Mouse (Mus musculus): Measurements from ENCODE around the gene Chn2.
A peak's percentile ranks its signal among the peaks of the same experiment; 100 is the strongest.
"Not testable (repeated sequence)": the region's sequence is repeated elsewhere in the genome, so short reads cannot be mapped to it uniquely, and the experiment has no call there.

Chn2 gene

DNA sequence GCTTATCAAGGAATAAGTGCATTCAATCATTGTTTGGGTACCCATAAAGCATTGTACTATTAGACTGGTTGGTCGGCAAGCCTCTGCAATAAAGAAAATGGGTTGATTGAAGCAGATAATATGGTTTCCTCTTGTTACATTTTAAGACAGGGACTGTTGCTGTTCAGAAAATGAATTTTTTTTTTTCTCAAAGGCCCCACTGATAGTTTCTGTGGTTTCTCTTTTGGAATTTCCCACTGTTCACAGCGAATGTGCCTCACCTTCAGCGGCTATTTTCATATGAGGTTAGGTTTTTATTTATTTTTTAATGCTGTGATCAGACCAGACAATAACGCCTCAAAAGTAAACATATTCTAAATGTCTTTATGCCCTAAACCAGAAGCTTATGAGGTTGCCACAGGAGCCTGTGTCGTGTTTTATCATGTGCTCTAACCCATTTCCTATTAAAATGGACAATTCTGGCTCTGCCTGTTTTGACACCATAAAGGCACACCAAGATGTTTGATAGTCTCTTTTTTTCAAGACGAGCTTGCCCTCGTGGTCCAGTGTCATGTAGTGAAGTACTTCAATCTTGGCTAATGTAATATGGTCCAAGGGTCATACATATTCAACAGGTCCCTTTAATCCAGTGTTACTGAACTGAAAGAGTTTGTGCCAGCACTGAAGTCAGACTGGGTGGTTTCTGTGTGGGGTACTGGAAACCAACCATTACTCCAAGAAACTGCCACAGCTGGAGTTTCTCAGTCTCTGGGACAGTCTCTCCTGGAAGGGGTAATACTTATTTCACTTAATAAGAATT is 112.3 kb downstream of the Chn2 start:
- DNase-seq (ENCODE audit: low read depth, low spot score) = peak; percentile 49

DNA sequence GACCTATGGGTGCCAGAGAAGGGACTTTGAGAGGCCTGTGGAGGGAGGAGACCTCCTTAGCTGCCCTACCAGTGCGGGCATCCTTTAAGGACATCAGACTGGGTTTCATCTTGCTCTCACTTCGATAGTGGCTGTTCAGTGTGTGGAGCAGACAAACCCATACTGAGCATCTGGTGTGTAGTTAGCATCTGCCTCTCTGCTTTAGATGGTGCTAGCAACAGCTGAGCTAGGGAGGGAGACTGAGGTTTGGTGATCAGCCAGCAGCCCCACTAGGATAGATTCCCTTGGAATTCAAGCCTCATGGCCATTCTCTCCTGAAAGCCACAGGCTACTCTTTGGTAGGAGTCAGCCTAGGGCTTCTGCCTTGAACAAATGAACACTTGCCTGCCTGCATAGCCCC is 117.7 kb downstream of the Chn2 start:
- DNase-seq (ENCODE audit: low read depth, low spot score) = no peak

GRCm38 (mm10) chr6:54158317-54158716 is 119.0 kb downstream of the Chn2 start:
- peak; percentile 67 for DNase-seq (ENCODE audit: low read depth, low spot score)

- DNase-seq (ENCODE audit: low read depth, low spot score) = no peak
These were observed 121.3 kb downstream of the Chn2 start for GRCm38 (mm10) chr6:54160677-54161076.

DNA sequence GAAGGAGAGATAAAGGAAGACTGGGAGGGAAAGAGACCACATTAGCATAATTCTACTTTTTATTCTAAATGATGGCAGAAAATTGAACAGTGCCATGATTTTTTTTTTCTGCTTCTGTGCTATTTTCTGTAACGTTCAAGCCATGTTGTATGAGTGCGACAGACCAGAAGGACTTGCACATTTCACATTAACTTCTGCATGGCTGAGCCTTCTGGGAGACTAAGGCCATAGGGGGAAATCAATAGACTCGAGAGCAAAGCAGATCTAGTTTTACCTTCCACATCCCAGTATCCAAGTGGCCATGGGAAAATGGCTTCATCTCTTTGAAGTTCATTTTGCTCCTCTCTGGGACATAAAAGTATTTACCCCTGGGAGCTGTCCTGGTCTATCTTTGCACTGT is 121.9 kb downstream of the Chn2 start:
- DNase-seq (ENCODE audit: low read depth, low spot score) = no peak

DNA sequence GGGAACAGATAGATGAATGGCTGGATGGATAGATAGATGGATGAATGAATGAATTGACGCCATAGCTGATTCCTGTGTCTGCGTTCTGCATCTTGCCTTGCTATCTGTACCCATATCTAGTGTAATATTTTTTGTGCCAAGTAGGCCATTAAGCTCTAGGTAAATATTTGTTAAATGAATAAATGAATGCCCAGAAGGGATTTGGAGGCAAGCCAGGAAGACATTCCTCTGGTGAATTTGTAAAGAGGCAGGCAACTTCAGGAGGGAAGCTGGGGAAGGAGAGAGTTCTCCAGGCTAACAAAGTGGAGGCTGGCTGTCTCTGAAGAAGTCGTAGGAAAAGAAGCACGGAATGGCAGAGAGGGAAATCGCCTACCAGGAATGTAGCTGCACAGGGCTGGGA is 123.0 kb downstream of the Chn2 start:
- DNase-seq (ENCODE audit: low read depth, low spot score) = no peak

DNA sequence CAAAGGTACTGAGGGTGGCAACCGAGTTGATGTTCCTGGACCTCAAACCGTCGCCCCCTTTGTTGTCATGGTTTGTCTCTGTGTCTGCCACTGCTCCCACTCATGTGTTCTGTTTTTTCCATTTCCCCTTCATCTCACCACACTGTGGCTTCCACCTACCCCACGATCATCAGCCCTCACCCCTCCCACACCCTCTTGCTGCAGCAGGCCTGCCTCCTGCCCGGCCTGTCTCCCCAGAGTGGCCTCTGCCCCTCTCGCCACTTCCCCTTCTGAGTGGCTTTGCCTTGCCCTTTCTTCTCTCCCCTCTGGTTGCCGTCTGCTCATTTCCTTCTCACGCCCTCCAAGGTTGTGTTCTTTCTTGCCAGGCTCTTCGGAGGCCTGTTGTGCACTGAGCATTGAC is 123.4 kb downstream of the Chn2 start:
- peak; percentile 76 for DNase-seq (ENCODE audit: low read depth, low spot score)

DNA sequence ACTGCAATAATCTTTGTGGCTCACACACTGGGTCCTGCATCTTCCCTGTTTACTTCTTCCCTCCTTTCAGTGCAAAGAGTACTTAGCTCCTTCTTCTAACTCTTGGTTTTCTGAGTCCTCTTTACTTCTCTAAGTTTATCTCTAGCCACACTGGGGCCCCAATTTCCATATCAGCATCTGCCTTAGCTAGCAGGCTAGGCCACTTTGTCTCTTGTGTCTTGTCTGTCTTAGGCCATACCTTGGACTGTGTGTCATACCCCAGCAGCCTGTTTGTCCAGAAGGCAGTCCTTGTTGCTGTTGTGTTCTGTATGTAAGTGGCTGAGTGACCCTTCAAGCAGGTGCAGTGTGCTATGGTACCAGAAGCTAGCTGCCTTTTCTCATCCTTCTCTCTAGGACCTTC is 124.3 kb downstream of the Chn2 start:
- DNase-seq (ENCODE audit: low read depth, low spot score) = no peak

- peak; percentile 49 for DNase-seq (ENCODE audit: low read depth, low spot score)
These were observed 125.4 kb downstream of the Chn2 start for GRCm38 (mm10) chr6:54164777-54165176.

DNA sequence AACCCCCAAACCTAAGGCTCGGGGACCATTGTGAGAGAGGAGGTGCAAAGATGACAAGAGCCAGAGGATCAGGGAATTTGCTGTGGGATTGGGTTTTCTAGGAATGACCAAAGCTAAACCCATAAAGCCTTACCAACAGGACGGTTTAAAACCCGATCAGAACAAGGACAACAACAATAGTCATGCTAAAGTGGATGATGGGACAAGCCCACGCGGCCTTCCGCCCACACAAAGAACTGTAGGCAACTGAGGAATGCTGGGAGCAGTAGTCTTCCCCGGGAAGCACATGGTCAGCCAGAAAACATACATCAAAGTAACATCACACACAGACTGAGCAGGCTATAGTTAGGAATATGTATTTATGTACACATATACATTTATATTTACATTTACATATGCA is 125.9 kb downstream of the Chn2 start:
- DNase-seq (ENCODE audit: low read depth, low spot score) = no peak

DNA sequence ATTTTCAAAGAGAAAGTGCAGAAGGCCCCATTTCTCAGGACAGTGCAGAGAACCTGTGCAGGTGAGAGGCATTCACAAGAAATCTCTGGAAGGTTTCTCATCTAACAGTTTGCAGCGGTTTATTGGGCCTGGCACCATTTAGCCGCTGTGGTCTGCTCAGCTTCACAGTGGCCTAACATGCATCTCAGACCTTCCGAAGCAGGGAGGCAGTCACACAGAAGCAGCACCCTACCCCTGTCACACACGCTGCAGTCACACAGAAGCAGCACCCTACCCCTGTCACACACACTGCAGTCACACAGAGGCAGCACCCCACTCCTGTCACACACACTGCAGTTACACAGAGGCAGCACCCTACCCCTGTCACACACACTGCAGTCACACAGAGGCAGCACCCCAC is 126.5 kb downstream of the Chn2 start:
- DNase-seq (ENCODE audit: low read depth, low spot score) = no peak

- no peak for DNase-seq (ENCODE audit: low read depth, low spot score)
These were observed 127.7 kb downstream of the Chn2 start for GRCm38 (mm10) chr6:54166991-54167546.

- DNase-seq (ENCODE audit: low read depth, low spot score) = no peak
These were observed 131.0 kb downstream of the Chn2 start for GRCm38 (mm10) chr6:54170286-54170894.

DNA sequence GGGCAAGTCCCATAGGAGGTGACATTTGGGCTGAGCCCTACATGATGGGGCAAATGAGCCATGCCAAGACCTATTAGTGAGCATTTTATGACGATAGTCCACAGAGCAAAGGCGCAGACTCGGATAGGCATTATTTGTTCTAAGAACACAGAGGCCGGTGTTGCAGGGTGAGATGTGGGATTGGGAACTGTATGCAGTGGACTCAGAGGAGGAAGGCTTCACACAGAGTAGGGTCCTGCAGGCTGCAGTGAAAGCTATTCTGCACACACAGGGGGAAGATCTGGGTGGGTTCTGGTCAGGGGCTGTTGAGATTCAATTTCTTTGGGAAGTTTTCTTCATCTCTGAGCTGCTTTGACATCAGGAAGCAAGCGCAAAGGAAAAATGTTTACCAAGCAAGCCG is 132.0 kb downstream of the Chn2 start:
- DNase-seq (ENCODE audit: low read depth, low spot score) = no peak

DNA sequence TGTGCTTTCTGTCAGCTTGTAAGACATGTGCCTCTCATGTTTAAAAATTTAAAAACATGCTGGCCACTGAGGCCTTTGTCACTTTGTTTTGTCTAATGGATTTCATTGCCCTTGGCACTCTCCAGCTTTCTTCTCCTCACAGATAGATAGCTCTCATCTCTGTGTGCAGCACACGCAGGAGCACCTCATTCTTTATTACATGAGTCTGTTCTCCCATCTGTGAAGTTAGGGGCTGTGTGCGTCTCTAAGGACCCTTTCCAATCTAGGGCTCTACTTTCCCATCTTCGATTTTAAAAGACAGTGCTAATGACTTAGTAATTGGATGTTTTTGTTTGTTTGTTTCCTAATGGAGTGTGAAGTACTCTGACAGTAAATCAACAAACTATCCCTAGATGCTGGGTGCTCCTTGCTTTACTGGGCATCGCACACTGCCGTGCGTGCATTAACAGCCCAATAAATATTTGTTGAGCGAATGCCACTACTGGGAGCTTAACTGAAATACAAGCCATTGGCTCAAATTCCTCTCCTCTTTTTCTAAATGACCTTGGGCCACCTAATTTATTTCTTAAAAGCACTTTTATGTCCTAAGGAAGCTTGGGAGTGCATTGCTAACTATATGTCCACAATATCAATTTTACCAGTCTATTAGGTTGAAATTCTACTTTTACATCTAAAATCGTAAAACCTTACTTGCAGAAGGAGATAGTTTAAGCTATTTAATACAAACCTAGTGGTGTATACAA is 136.3 kb downstream of the Chn2 start:
- no peak for DNase-seq (ENCODE audit: low read depth, low spot score)

GRCm38 (mm10) chr6:54177081-54177480 is 137.7 kb downstream of the Chn2 start:
- not testable (repeated sequence) for DNase-seq (ENCODE audit: low read depth, low spot score)

DNA sequence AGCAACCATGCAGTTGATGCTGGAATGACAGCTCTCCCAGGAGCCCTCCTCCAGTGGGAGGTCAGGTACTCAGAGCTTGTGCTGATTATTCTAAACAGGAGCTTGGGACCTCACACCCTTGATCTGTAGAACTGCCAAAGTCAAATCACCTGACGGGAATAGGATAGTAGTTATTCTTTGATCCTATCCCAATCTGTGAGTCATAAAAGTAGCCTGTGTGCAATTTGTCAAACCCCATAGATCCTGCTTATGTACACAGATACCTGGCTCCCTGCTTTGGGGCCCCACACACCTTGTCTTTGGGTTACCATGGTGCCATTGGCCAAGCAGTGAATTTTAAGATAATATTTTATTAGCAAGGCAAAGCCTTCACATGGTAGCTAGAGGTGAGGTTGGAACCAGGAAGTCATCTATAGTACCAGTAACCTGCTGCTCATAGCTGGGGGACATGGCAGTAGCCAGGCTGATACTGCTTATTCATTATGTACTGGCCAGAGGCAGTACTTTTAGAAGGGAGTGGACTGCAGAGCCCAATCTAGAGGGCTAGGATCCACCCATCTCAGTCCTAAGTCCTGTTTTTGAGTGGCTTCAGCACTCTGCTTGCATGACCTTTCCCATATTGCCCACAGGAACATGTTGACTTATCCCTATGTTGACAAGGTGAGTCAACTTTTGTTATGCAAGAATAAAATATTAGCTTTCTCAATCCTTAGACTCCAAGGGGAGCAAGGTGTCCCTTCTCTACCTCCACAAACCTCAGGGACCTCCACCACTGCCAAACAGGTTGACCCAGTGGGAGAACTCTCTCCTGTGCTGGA is 139.9 kb downstream of the Chn2 start:
- no peak for DNase-seq (ENCODE audit: low read depth, low spot score)

GRCm38 (mm10) chr6:54179874-54180212 is 140.5 kb downstream of the Chn2 start:
- no peak for DNase-seq (ENCODE audit: low read depth, low spot score)

GRCm38 (mm10) chr6:54183825-54184578 is 144.6 kb downstream of the Chn2 start:
- no peak for DNase-seq (ENCODE audit: low read depth, low spot score)

- no peak for DNase-seq (ENCODE audit: low read depth, low spot score)
These were observed 154.4 kb downstream of the Chn2 start for GRCm38 (mm10) chr6:54193631-54194305.
